Mouse (Mus musculus) CH12.LX (cell line): ENCODE data around the gene Stk33.

Source experiments
- CTCF ChIP-seq, 2 experiments: IDR thresholded peaks in 1 of 2; conservative IDR thresholded peaks in 1 of 2; 2 replicates each; pipeline ENCODE4 v1.5.1; 2011 to 2012; ENCODE audit warnings: low read depth in 2 of 2, low read length in 2 of 2, improper control_type of control experiment in 1 of 2, inconsistent platforms in 1 of 2, mild to moderate bottlenecking in 1 of 2, moderate library complexity in 1 of 2
- EP300 ChIP-seq: IDR thresholded peaks from 2 replicates; pipeline ENCODE4 v1.6.1; 2011; ENCODE audit warnings: low read length, improper control_type of control experiment
- MAFK ChIP-seq: IDR thresholded peaks from 2 replicates; pipeline ENCODE4 v1.6.1; 2011; ENCODE audit warnings: low read length, improper control_type of control experiment; ENCODE audit not compliant: insufficient replicate concordance
- MAX ChIP-seq: IDR thresholded peaks from 2 replicates; pipeline ENCODE4 v1.6.1; 2011; ENCODE audit warnings: low read length, improper control_type of control experiment
- MEF2A ChIP-seq: IDR thresholded peaks from 2 replicates; pipeline ENCODE4 v1.6.1; 2014; ENCODE audit warnings: low read depth, mild to moderate bottlenecking, inconsistent platforms, low read length, improper control_type of control experiment, borderline replicate concordance
- POLR2A ChIP-seq: IDR thresholded peaks from 2 replicates; pipeline ENCODE4 v1.6.1; 2011; ENCODE audit warnings: low read depth, mild to moderate bottlenecking, improper control_type of control experiment, low read length
- POLR2AphosphoS2 ChIP-seq: IDR thresholded peaks from 2 replicates; pipeline ENCODE4 v1.6.1; 2011; ENCODE audit warnings: low read depth, low read length, improper control_type of control experiment
- TBP ChIP-seq: conservative IDR thresholded peaks from 2 replicates; pipeline ENCODE4 v1.6.1; 2011; ENCODE audit warnings: low read depth, low read length, improper control_type of control experiment
- USF2 ChIP-seq: conservative IDR thresholded peaks from 2 replicates; pipeline ENCODE4 v1.6.1; 2011; ENCODE audit warnings: low read depth, low read length, improper control_type of control experiment
- ZC3H11A ChIP-seq: IDR thresholded peaks from 2 replicates; pipeline ENCODE4 v1.6.1; 2012; ENCODE audit warnings: low read depth, mild to moderate bottlenecking, inconsistent platforms, low read length, improper control_type of control experiment

GRCm38 (mm10) chr7:109230806-109231205 is 208.1 kb downstream of the Stk33 start:
- TF ChIP-seq POLR2A (no peak), CTCF (conservative IDR thresholded peaks at IDR 0.05 in 1 of 2, IDR thresholded peaks at IDR 0.05 in 1 of 2; ENCODE audit: low read depth in 2 of 2, low read length in 2 of 2) (peak; percentile 77 to 89), ZC3H11A (no peak), USF2 (no peak), POLR2AphosphoS2 (no peak), MAX (no peak), MEF2A (no peak), MAFK (no peak), EP300 (no peak), TBP (no peak)
